Mouse (Mus musculus): ENCODE data around the gene Slc6a17. TPM values are rescaled to one million over a fixed set of nuclear protein-coding genes. Genes with fewer than 3 reads are reported as not detected.
A peak's percentile ranks its signal among the peaks of the same experiment; 100 is the strongest.

Slc6a17 gene
- total RNA-seq, 1 experiment from 2014 or later, result not detected

GRCm38 (mm10) chr3:107480660-107481059 lies 37.2 kb downstream of the Slc6a17 start:
- ATAC-seq (replicated peaks; ENCODE audit: low read depth, poor library complexity, severe bottlenecking), result peak; percentile 71

GRCm38 (mm10) chr3:107472198-107472597 lies 45.6 kb downstream of the Slc6a17 start:
- ATAC-seq (replicated peaks; ENCODE audit: low read depth, poor library complexity, severe bottlenecking), result peak; percentile 88

GRCm38 (mm10) chr3:107469059-107469458 lies 48.8 kb downstream of the Slc6a17 start:
- ATAC-seq (replicated peaks; ENCODE audit: low read depth, poor library complexity, severe bottlenecking), result no peak

GRCm38 (mm10) chr3:107468106-107468505 lies 49.7 kb downstream of the Slc6a17 start:
- ATAC-seq (replicated peaks; ENCODE audit: low read depth, poor library complexity, severe bottlenecking), result no peak

- peak; percentile 74 for ATAC-seq (replicated peaks; ENCODE audit: low read depth, poor library complexity, severe bottlenecking)
Observed at GRCm38 (mm10) chr3:107466577-107466976, 51.2 kb downstream of the Slc6a17 start.

- ATAC-seq (replicated peaks; ENCODE audit: low read depth, poor library complexity, severe bottlenecking), result 0 out of 2 replicates have a peak, but pooled peaks have one; percentile 34
Observed at GRCm38 (mm10) chr3:107462160-107462559, 55.7 kb downstream of the Slc6a17 start.

- no peak for ATAC-seq (replicated peaks; ENCODE audit: low read depth, poor library complexity, severe bottlenecking)
Observed at GRCm38 (mm10) chr3:107459773-107460431, 57.9 kb downstream of the Slc6a17 start.

GRCm38 (mm10) chr3:107459196-107459772 lies 58.5 kb downstream of the Slc6a17 start, which contains the start of gene Kcnc4:
Gene Kcnc4, minus strand, starts transcription at chr3:107459552.
- ATAC-seq (replicated peaks; ENCODE audit: low read depth, poor library complexity, severe bottlenecking), result 0 out of 2 replicates have a peak, but pooled peaks have one; percentile 8

GRCm38 (mm10) chr3:107458528-107459195 lies 59.2 kb downstream of the Slc6a17 start:
- ATAC-seq (replicated peaks; ENCODE audit: low read depth, poor library complexity, severe bottlenecking), result peak; percentile 50

- no peak for ATAC-seq (replicated peaks; ENCODE audit: low read depth, poor library complexity, severe bottlenecking)
Observed at GRCm38 (mm10) chr3:107458104-107458503, 59.7 kb downstream of the Slc6a17 start.

- no peak for ATAC-seq (replicated peaks; ENCODE audit: low read depth, poor library complexity, severe bottlenecking)
Observed at GRCm38 (mm10) chr3:107454280-107454679, 63.5 kb downstream of the Slc6a17 start.

GRCm38 (mm10) chr3:107446822-107447221 lies 71.0 kb downstream of the Slc6a17 start:
- no peak for ATAC-seq (replicated peaks; ENCODE audit: low read depth, poor library complexity, severe bottlenecking)

- no peak for ATAC-seq (replicated peaks; ENCODE audit: low read depth, poor library complexity, severe bottlenecking)
Observed at GRCm38 (mm10) chr3:107443866-107444265, 74.0 kb downstream of the Slc6a17 start.

GRCm38 (mm10) chr3:107442191-107442590 lies 75.6 kb downstream of the Slc6a17 start:
- ATAC-seq (replicated peaks; ENCODE audit: low read depth, poor library complexity, severe bottlenecking), result no peak

- ATAC-seq (replicated peaks; ENCODE audit: low read depth, poor library complexity, severe bottlenecking), result no peak
Observed at GRCm38 (mm10) chr3:107441306-107441705, 76.5 kb downstream of the Slc6a17 start.

GRCm38 (mm10) chr3:107439280-107439679 lies 78.5 kb downstream of the Slc6a17 start:
- no peak for ATAC-seq (replicated peaks; ENCODE audit: low read depth, poor library complexity, severe bottlenecking)

GRCm38 (mm10) chr3:107437666-107438065 lies 80.2 kb downstream of the Slc6a17 start:
- no peak for ATAC-seq (replicated peaks; ENCODE audit: low read depth, poor library complexity, severe bottlenecking)

- ATAC-seq (replicated peaks; ENCODE audit: low read depth, poor library complexity, severe bottlenecking), result no peak
Observed at GRCm38 (mm10) chr3:107436434-107436833, 81.4 kb downstream of the Slc6a17 start.

GRCm38 (mm10) chr3:107433614-107434013 lies 84.2 kb downstream of the Slc6a17 start:
- ATAC-seq (replicated peaks; ENCODE audit: low read depth, poor library complexity, severe bottlenecking), result no peak

GRCm38 (mm10) chr3:107431268-107431667 lies 86.5 kb downstream of the Slc6a17 start:
- no peak for ATAC-seq (replicated peaks; ENCODE audit: low read depth, poor library complexity, severe bottlenecking)

Data from common myeloid progenitor, adult 5-6 weeks (primary cell).